ENCODE assay signal across 17 mouse cellular contexts in genomic region chr17:43651314-43652046, GRCm38 (mm10). TPM values are rescaled to one million over a fixed set of nuclear protein-coding genes. Genes with fewer than 3 reads are reported as not detected.
DNase-seq lines count a peak whose midpoint lies in the region; ATAC-seq and TF ChIP-seq lines count a peak whose summit lies in the region.
"Had no signal": no experiment of that assay in that cellular context is flagged by ENCODE, and none has a peak within 500 bp of the region (broad histone marks: within the 10 kb centered on the region; RNA-seq: fewer than 3 reads in every experiment).

No protein-coding gene starts in this region.

- TF ChIP-seq POLR2A in CH12.LX (IDR thresholded peaks at IDR 0.05; ENCODE audit: low read depth, low read length) = no peak

- no peaks in the 10 kb centered on the region for H3K4me1 ChIP-seq in hindbrain, postnatal 0 days (ENCODE audit: insufficient read depth, low read length)
- H3K4me1 ChIP-seq in hindbrain, embryonic 13.5 days (replicated peaks) = no peaks in the 10 kb centered on the region
- H3K4me1 ChIP-seq in CH12.LX (ENCODE audit: control insufficient read depth in 1 of 2, insufficient read depth in 2 of 2) = no peaks in the 10 kb centered on the region
- H3K4me1 ChIP-seq: embryonic facial prominence, embryonic 15.5 days; liver, embryonic 15.5 days; stomach, embryonic 15.5 days had no signal

- in situ Hi-C loops in CH12.LX (cut with MboI; ENCODE audit: low pct_ligation_motif_present, low pct_unique_long_range_greater_than_20kb, low sequenced_read_pairs) = no loop called here

- intact Hi-C loops in gastrocnemius, postnatal 36 days (cut with DNase I) = no loop called here

- H3K9ac ChIP-seq in hindbrain, postnatal 0 days (replicated peaks; ENCODE audit: low read length) = no peak overlapping the region
- no peak overlapping the region for H3K9ac ChIP-seq in hindbrain, embryonic 13.5 days
- no peak overlapping the region for H3K9ac ChIP-seq in CH12.LX (ENCODE audit: insufficient read depth, low read depth)
- H3K9ac ChIP-seq: embryonic facial prominence, embryonic 15.5 days; liver, embryonic 15.5 days; stomach, embryonic 15.5 days had no signal

- H3K4me3 ChIP-seq in hindbrain, postnatal 0 days (ENCODE audit: low read length) = no peak overlapping the region
- no peak overlapping the region for H3K4me3 ChIP-seq in hindbrain, embryonic 13.5 days
- H3K4me3 ChIP-seq in CH12.LX (replicated peaks in 1 of 3; ENCODE audit: low read depth in 2 of 3, low read length in 2 of 3, poor library complexity in 1 of 3) = no peak overlapping the region
- H3K4me3 ChIP-seq: embryonic facial prominence, embryonic 15.5 days; liver, embryonic 15.5 days; stomach, embryonic 15.5 days had no signal

- dilution Hi-C loops in CH12.LX (cut with MboI; ENCODE audit: extremely low pct_ligation_motif_present, extremely low pct_unique_long_range_greater_than_20kb, low sequenced_read_pairs) = no loop called here

- H3K36me3 ChIP-seq in hindbrain, postnatal 0 days (ENCODE audit: insufficient read depth, low read length) = peaks cover 19% of the 10 kb centered on the region; the same call in 1 of the 2 replicates
- peaks cover 70% of the 10 kb centered on the region for H3K36me3 ChIP-seq in hindbrain, embryonic 13.5 days
- H3K36me3 ChIP-seq in CH12.LX (replicated peaks in 1 of 2; ENCODE audit: control insufficient read depth in 1 of 2, insufficient read depth in 1 of 2, low read length in 1 of 2) = no peaks in the 10 kb centered on the region
- H3K36me3 ChIP-seq: liver, embryonic 15.5 days; stomach, embryonic 15.5 days had no signal

- no peak overlapping the region for H3K27ac ChIP-seq in hindbrain, postnatal 0 days
- H3K27ac ChIP-seq in hindbrain, embryonic 13.5 days = no peak overlapping the region
- H3K27ac ChIP-seq in CH12.LX (ENCODE audit: insufficient read depth, low read depth) = no peak overlapping the region
- H3K27ac ChIP-seq: embryonic facial prominence, embryonic 15.5 days; liver, embryonic 15.5 days; stomach, embryonic 15.5 days had no signal

- no peaks in the 10 kb centered on the region for H3K79me2 ChIP-seq in CH12.LX (replicated peaks; ENCODE audit: control insufficient read depth, extremely low read depth, insufficient read depth, poor library complexity, severe bottlenecking)

- no peak overlapping the region for H3K4me2 ChIP-seq in hindbrain, postnatal 0 days (ENCODE audit: low read depth, low read length)
- H3K4me2 ChIP-seq in hindbrain, embryonic 13.5 days = no peak overlapping the region
- no peak overlapping the region for H3K4me2 ChIP-seq in CH12.LX (ENCODE audit: insufficient read depth, low read depth, poor library complexity, severe bottlenecking)
- H3K4me2 ChIP-seq: embryonic facial prominence, embryonic 15.5 days; liver, embryonic 15.5 days; stomach, embryonic 15.5 days had no signal

- H3K9me3 ChIP-seq in hindbrain, postnatal 0 days (ENCODE audit: low read length) = no peaks in the 10 kb centered on the region
- H3K9me3 ChIP-seq in hindbrain, embryonic 13.5 days = no peaks in the 10 kb centered on the region
- H3K9me3 ChIP-seq in CH12.LX (replicated peaks; ENCODE audit: low read length) = peaks cover 29% of the 10 kb centered on the region
- H3K9me3 ChIP-seq: embryonic facial prominence, embryonic 15.5 days; liver, embryonic 15.5 days; stomach, embryonic 15.5 days had no signal

- TF ChIP-seq CTCF in hindbrain, postnatal 0 days (IDR thresholded peaks at IDR 0.05; ENCODE audit: low read depth) = no peak
- no peak for TF ChIP-seq CTCF in CH12.LX (conservative IDR thresholded peaks at IDR 0.05 in 1 of 2, IDR thresholded peaks at IDR 0.05 in 1 of 2; ENCODE audit: low read depth in 2 of 2, low read length in 2 of 2)

- TF ChIP-seq RAD21 in CH12.LX (IDR thresholded peaks at IDR 0.05; ENCODE audit: low read depth, low read length) = no peak

- no peaks in the 10 kb centered on the region for H3K27me3 ChIP-seq in hindbrain, postnatal 0 days (ENCODE audit: insufficient read depth, low read length)
- H3K27me3 ChIP-seq in hindbrain, embryonic 13.5 days = no peaks in the 10 kb centered on the region
- no peaks in the 10 kb centered on the region for H3K27me3 ChIP-seq in CH12.LX (replicated peaks)
- H3K27me3 ChIP-seq: embryonic facial prominence, embryonic 15.5 days; liver, embryonic 15.5 days; stomach, embryonic 15.5 days had no signal

- DNase-seq in hindbrain, postnatal 0 days (ENCODE audit: low spot score) = no peak
- peak; percentile 8 for DNase-seq in CH12.LX (ENCODE audit: extremely low read depth)
- DNase-seq in cerebellum, adult 9-10 months = no peak
- no peak for DNase-seq in gastrocnemius, postnatal 36 days
- no peak for DNase-seq in ovary, postnatal 36 days (ENCODE audit: low spot score)
- DNase-seq: adrenal gland, postnatal 25 days; gastrocnemius, postnatal 14 days; kidney, adult 2 months; kidney, postnatal 4 days; right cerebral cortex, postnatal 4 days had no signal

- WGBS in hindbrain, postnatal 0 days = 76% methylated on average over 14 of the region's 14 CpGs
- 69% methylated on average over 14 of the region's 14 CpGs for WGBS in hindbrain, embryonic 13.5 days

- peak; percentile 36; the same call in 1 of the 2 replicates for ATAC-seq in hindbrain, postnatal 0 days
- ATAC-seq in hindbrain, embryonic 13.5 days (ENCODE audit: low FRiP score) = no peak
- ATAC-seq in common myeloid progenitor, adult 5-6 weeks (replicated peaks; ENCODE audit: low read depth, poor library complexity, severe bottlenecking) = peak; percentile 78
- ATAC-seq in megakaryocyte, adult 5-6 weeks (ENCODE audit: poor library complexity, severe bottlenecking) = peak; percentile 49
- ATAC-seq: forebrain, embryonic 16.5 days had no signal

- TF ChIP-seq EP300 in CH12.LX (IDR thresholded peaks at IDR 0.05; ENCODE audit: low read length) = no peak

TF ChIP-seq in CH12.LX, 34 proteins besides CTCF, POLR2A, EP300 and RAD21:
- TF ChIP-seq SMC3 (IDR thresholded peaks at IDR 0.05; ENCODE audit: low read depth, low read length) = no peak
- TF ChIP-seq MXI1 (IDR thresholded peaks at IDR 0.05; ENCODE audit: low read depth, low read length) = no peak
- no peak for TF ChIP-seq ZC3H11A (IDR thresholded peaks at IDR 0.05; ENCODE audit: low read depth, low read length)
- TF ChIP-seq MAFK (IDR thresholded peaks at IDR 0.05; ENCODE audit: insufficient replicate concordance, low read length) = peak; percentile 82
- TF ChIP-seq PAX5 (IDR thresholded peaks at IDR 0.05; ENCODE audit: low read length) = no peak
- no peak for TF ChIP-seq ELF1 (IDR thresholded peaks at IDR 0.05; ENCODE audit: low read depth, low read length)
TF ChIP-seq in CH12.LX: peak in this region for 1.

RNA-seq across cellular contexts. Expression of gene Slc25a27, which starts 15.5 kb away (rescaled TPM):
- total RNA-seq in hindbrain, postnatal 0 days (2014; rRNA removed) = 41.8 and 45.1 TPM in 2 replicates
- 70.6 and 71.4 TPM in 2 replicates for polyA plus RNA-seq in hindbrain, postnatal 0 days (2015; fragmentation: Nextera tagmentation; extraction: Ambion mirVana)
- polyA plus RNA-seq in hindbrain, embryonic 13.5 days (2015; fragmentation: Nextera tagmentation; extraction: Ambion mirVana) = 113 and 119 TPM in 2 replicates
- total RNA-seq in CH12.LX (2012; rRNA removed) (0.13 TPM in 1 of 2 replicates, not detected in the other), CH12.LX (2014; rRNA removed) (0.40 and 0.55 TPM in 2 replicates)
- polyA plus RNA-seq in CH12.LX (2012; ENCODE audit: insufficient read length, low read depth) = 0.42 and 0.49 TPM in 2 replicates
- total RNA-seq in common myeloid progenitor, adult 5-6 weeks (2017) = 0.73 and 5.7 TPM in 2 replicates
- 1.6 and 2.1 TPM in 2 replicates for total RNA-seq in megakaryocyte, adult 5-6 weeks (2015)
- total RNA-seq in megakaryocyte, adult 5-6 weeks (2017) = 2.0 and 2.2 TPM in 2 replicates
- total RNA-seq in gastrocnemius, postnatal 36 days (2021) = 1 to 10 TPM; 4.8 to 5.6 TPM

RNA-seq across cellular contexts. Expression of gene Cyp39a1, which starts 15.7 kb away (rescaled TPM):
- 1.2 and 1.9 TPM in 2 replicates for total RNA-seq in hindbrain, postnatal 0 days (2014; rRNA removed)
- 13.3 and 16.0 TPM in 2 replicates for polyA plus RNA-seq in hindbrain, postnatal 0 days (2015; fragmentation: Nextera tagmentation; extraction: Ambion mirVana)
- 14.3 and 16.8 TPM in 2 replicates for polyA plus RNA-seq in hindbrain, embryonic 13.5 days (2015; fragmentation: Nextera tagmentation; extraction: Ambion mirVana)
- 0.04 and 0.08 TPM in 2 replicates for total RNA-seq in CH12.LX (2012; rRNA removed)
- total RNA-seq in CH12.LX (2014; rRNA removed) = 0.09 and 0.16 TPM in 2 replicates
- 0.31 and 0.43 TPM in 2 replicates for polyA plus RNA-seq in CH12.LX (2012; ENCODE audit: insufficient read length, low read depth)
- total RNA-seq in common myeloid progenitor, adult 5-6 weeks (2017) = 0.73 and 2.0 TPM in 2 replicates
- total RNA-seq in megakaryocyte, adult 5-6 weeks (2015) = 9.0 and 10.1 TPM in 2 replicates
- total RNA-seq in megakaryocyte, adult 5-6 weeks (2017) = 11.1 and 15.2 TPM in 2 replicates
- total RNA-seq in gastrocnemius, postnatal 36 days (2021) = 1 to 10 TPM; 2.6 to 2.9 TPM

RNA-seq across cellular contexts. Expression of gene Tdrd6, which starts 21.4 kb away (rescaled TPM):
- total RNA-seq in hindbrain, postnatal 0 days (2014; rRNA removed) = 1.6 and 3.5 TPM in 2 replicates
- 0.43 and 0.79 TPM in 2 replicates for polyA plus RNA-seq in hindbrain, postnatal 0 days (2015; fragmentation: Nextera tagmentation; extraction: Ambion mirVana)
- 0.10 and 0.75 TPM in 2 replicates for polyA plus RNA-seq in hindbrain, embryonic 13.5 days (2015; fragmentation: Nextera tagmentation; extraction: Ambion mirVana)
- not detected in 2 replicates for total RNA-seq in CH12.LX (2012; rRNA removed)
- total RNA-seq in CH12.LX (2014; rRNA removed) = not detected in 2 replicates
- polyA plus RNA-seq in CH12.LX (2012; ENCODE audit: insufficient read length, low read depth) = not detected in 2 replicates
- not detected in 2 replicates for total RNA-seq in common myeloid progenitor, adult 5-6 weeks (2017)
- not detected in 2 replicates for total RNA-seq in megakaryocyte, adult 5-6 weeks (2015)
- not detected in 2 replicates for total RNA-seq in megakaryocyte, adult 5-6 weeks (2017)
- not detected for total RNA-seq in gastrocnemius, postnatal 36 days (2021)
- total RNA-seq: adrenal gland, postnatal 25 days had no signal
- polyA plus RNA-seq: liver, embryonic 15.5 days had no signal
